Mouse (Mus musculus) G1E (cell line): Measurements from ENCODE around the gene Spa17. TPM values are rescaled to one million over a fixed set of nuclear protein-coding genes. Genes with fewer than 3 reads are reported as not detected.

Experiments
- ATAC-seq: 2 replicates; pipeline ENCODE4 v1.8.0; 2016; ENCODE audit warnings: mild to moderate bottlenecking; ENCODE audit not compliant: insufficient number of reproducible peaks, poor library complexity, low FRiP score, severe bottlenecking; ENCODE audit errors: extremely low read depth
- DNase-seq: peaks from one replicate; pipeline ENCODE4 v3.0.0; 2012; ENCODE audit warnings: low spot score
- H3K27me3 ChIP-seq: 2 replicates; pipeline ENCODE4 v1.6.1; 2012; ENCODE audit warnings: mild to moderate bottlenecking, low read length, inconsistent platforms; ENCODE audit not compliant: insufficient read depth
- H3K36me3 ChIP-seq: replicated peaks from 2 replicates; pipeline ENCODE3; 2012; ENCODE audit warnings: mild to moderate bottlenecking, inconsistent platforms
- H3K4me1 ChIP-seq: 2 replicates; pipeline ENCODE4 v1.6.1; 2012; ENCODE audit warnings: low read depth, low read length, inconsistent platforms, mixed read lengths; ENCODE audit not compliant: insufficient read depth
- H3K4me3 ChIP-seq: 2 replicates; pipeline ENCODE4 v1.5.1; 2012; ENCODE audit warnings: low read depth, mild to moderate bottlenecking, inconsistent platforms, low read length, moderate library complexity, mixed read lengths
- H3K9me3 ChIP-seq: replicated peaks from 2 replicates; pipeline ENCODE4 v1.6.1; 2012; ENCODE audit warnings: inconsistent platforms
- CTCF ChIP-seq: IDR thresholded peaks from 2 replicates; pipeline ENCODE4 v1.5.1; 2012; ENCODE audit warnings: low read depth, low read length, inconsistent platforms, mixed read lengths
- GATA1 ChIP-seq: IDR thresholded peaks from 2 replicates; pipeline ENCODE4 v1.6.1; 2012; ENCODE audit warnings: borderline replicate concordance, low read length, inconsistent platforms, mixed read lengths
- GATA2 ChIP-seq: IDR thresholded peaks from 2 replicates; pipeline ENCODE4 v1.6.1; 2012; ENCODE audit warnings: low read depth, low read length, inconsistent platforms, borderline replicate concordance
- POLR2AphosphoS5 ChIP-seq: IDR thresholded peaks from 2 replicates; pipeline ENCODE4 v1.6.1; 2012; ENCODE audit warnings: low read depth, low read length, inconsistent platforms; ENCODE audit not compliant: insufficient replicate concordance
- TAL1 ChIP-seq: conservative IDR thresholded peaks from 2 replicates; pipeline ENCODE4 v1.6.1; 2012; ENCODE audit warnings: low read depth, low read length, inconsistent platforms, mixed read lengths
- polyA plus RNA-seq: library from polyadenylated mRNA; stranded (reverse); fragments of >175 nt; gene quantifications from 2 replicates; pipeline ENCODE4 v1.2.3, GENCODE M21; 2012
- total RNA-seq, 2 experiments: library from RNA; stranded (forward) in 1 of 2; stranded (reverse) in 1 of 2; fragments of 200-1000 nt in 1 of 2; fragments of >200 nt in 1 of 2; fragmentation: Nextera tagmentation in 1 of 2; gene quantifications; 2 replicates each; pipeline ENCODE4 v1.2.3; 2014 to 2017

Gene Spa17
- total and polyA plus RNA-seq, 3 experiments: 1.8 to 21.1 (median 13.0) TPM

- Histone ChIP-seq H3K4me1 (peaks cover 4% of the 10 kb centered on the region), H3K9me3 (no peaks in the 10 kb centered on the region), H3K27me3 (no peaks in the 10 kb centered on the region), H3K4me3 (no peak overlapping the region), H3K36me3 (peaks cover 63% of the 10 kb centered on the region)
- TF ChIP-seq GATA1: no peak
- no peak for TF ChIP-seq TAL1
- no peak for TF ChIP-seq GATA2
- TF ChIP-seq POLR2AphosphoS5: no peak
- no peak for TF ChIP-seq CTCF
- DNase-seq: no peak
- ATAC-seq: no peak
These were observed 40.3 kb upstream of the Spa17 start for GRCm38 (mm10) chr9:37653836-37654235.

GRCm38 (mm10) chr9:37650639-37651038 is 37.1 kb upstream of the Spa17 start:
- no peaks in the 10 kb centered on the region for H3K4me1 ChIP-seq

GRCm38 (mm10) chr9:37646246-37646645 is 32.7 kb upstream of the Spa17 start:
- Histone ChIP-seq H3K27me3 (no peaks in the 10 kb centered on the region), H3K4me1 (no peaks in the 10 kb centered on the region; the same call in 1 of the 2 replicates), H3K9me3 (no peaks in the 10 kb centered on the region), H3K36me3 (peaks cover 96% of the 10 kb centered on the region), H3K4me3 (no peak overlapping the region)
- DNase-seq: no peak
- TF ChIP-seq CTCF: no peak
- TF ChIP-seq GATA1: no peak
- TF ChIP-seq GATA2: no peak
- TF ChIP-seq POLR2AphosphoS5: no peak
- no peak for TF ChIP-seq TAL1
- no peak for ATAC-seq

More at GRCm38 (mm10) chr9:37650639-37651038, 37.1 kb upstream of the Spa17 start:
- Histone ChIP-seq H3K4me3 (no peak overlapping the region), H3K27me3 (no peaks in the 10 kb centered on the region), H3K36me3 (peaks cover 92% of the 10 kb centered on the region), H3K9me3 (no peaks in the 10 kb centered on the region)
- TF ChIP-seq POLR2AphosphoS5 (no peak), GATA1 (no peak), TAL1 (no peak), CTCF (no peak), GATA2 (no peak)
- ATAC-seq: no peak
- no peak for DNase-seq

GRCm38 (mm10) chr9:37638721-37639120 is 25.2 kb upstream of the Spa17 start:
- TF ChIP-seq POLR2AphosphoS5 (no peak), GATA1 (no peak), GATA2 (no peak), TAL1 (no peak), CTCF (no peak)
- DNase-seq: no peak
- no peak overlapping the region for H3K4me3 ChIP-seq
- H3K27me3 ChIP-seq: no peaks in the 10 kb centered on the region
- no peak for ATAC-seq
- peaks cover 70% of the 10 kb centered on the region for H3K36me3 ChIP-seq
- no peaks in the 10 kb centered on the region for H3K4me1 ChIP-seq
- no peaks in the 10 kb centered on the region for H3K9me3 ChIP-seq

GRCm38 (mm10) chr9:37636800-37637542 is 23.4 kb upstream of the Spa17 start:
- ATAC-seq (no peak), DNase-seq (no peak)
- Histone ChIP-seq H3K27me3 (no peaks in the 10 kb centered on the region), H3K4me3 (no peak overlapping the region), H3K4me1 (no peaks in the 10 kb centered on the region), H3K9me3 (no peaks in the 10 kb centered on the region), H3K36me3 (peaks cover 69% of the 10 kb centered on the region)
- TF ChIP-seq GATA2 (no peak), GATA1 (no peak), POLR2AphosphoS5 (no peak), CTCF (no peak), TAL1 (no peak)

GRCm38 (mm10) chr9:37636335-37636734 is 22.8 kb upstream of the Spa17 start:
- ATAC-seq (peak; percentile 60), DNase-seq (no peak)
- peaks cover 69% of the 10 kb centered on the region for H3K36me3 ChIP-seq
- H3K4me1 ChIP-seq: no peaks in the 10 kb centered on the region
- H3K9me3 ChIP-seq: no peaks in the 10 kb centered on the region
- peak; percentile 61 for TF ChIP-seq CTCF
- no peak for TF ChIP-seq TAL1
- TF ChIP-seq GATA1: no peak
- TF ChIP-seq POLR2AphosphoS5: no peak
- H3K4me3 ChIP-seq: no peak overlapping the region
- H3K27me3 ChIP-seq: no peaks in the 10 kb centered on the region
